Mouse (Mus musculus): ENCODE results near the gene Mtus2. TPM values are rescaled to one million over a fixed set of nuclear protein-coding genes. Genes with fewer than 3 reads are reported as not detected.
A peak's percentile ranks its signal among the peaks of the same experiment; 100 is the strongest.
"Not testable (repeated sequence)": the region's sequence is repeated elsewhere in the genome, so short reads cannot be mapped to it uniquely, and the experiment has no call there.

The Mtus2 gene
- total and polyA plus RNA-seq, 2 experiments from 2014 or later = 35.4 to 45.7 TPM

DNA sequence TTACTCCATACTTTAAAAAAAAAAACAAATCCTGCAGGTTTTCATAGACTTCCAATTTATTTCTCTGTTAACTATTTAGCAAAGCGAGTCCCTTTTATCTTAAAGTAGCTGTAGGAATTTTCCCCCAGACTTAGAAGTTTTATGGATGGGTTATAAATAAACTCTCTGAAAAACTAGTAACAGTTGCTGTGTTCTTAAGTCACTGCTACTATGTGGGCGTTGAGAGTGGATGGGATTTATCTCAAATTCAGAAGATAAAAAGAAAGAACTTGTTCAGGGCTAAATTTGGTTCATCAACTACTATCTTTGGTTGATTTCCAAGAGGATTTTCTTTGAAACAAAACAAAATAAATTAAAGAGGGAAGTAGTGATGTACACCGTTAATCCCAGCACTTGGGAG, 197.6 kb downstream of the Mtus2 start:
- Histone ChIP-seq H3K4me3 (ENCODE audit: low read depth, low read length) (no peak overlapping the region), H3K36me3 (ENCODE audit: insufficient read depth) (no peaks in the 10 kb centered on the region), H3K4me1 (ENCODE audit: insufficient read depth) (0 out of 2 replicates have a peak, but pooled peaks cover 6% of the 10 kb centered on the region), H3K27me3 (ENCODE audit: insufficient read depth, low read length) (no peaks in the 10 kb centered on the region), H3K9ac (no peak overlapping the region), H3K9me3 (ENCODE audit: low read length) (no peaks in the 10 kb centered on the region), H3K27ac (ENCODE audit: low read depth, low read length) (no peak overlapping the region), H3K4me2 (ENCODE audit: low read depth) (no peak overlapping the region)
- WGBS = 81% methylated on average over 3 of the region's 3 CpGs
- no peak for TF ChIP-seq CTCF (IDR thresholded peaks at IDR 0.05; ENCODE audit: low read depth)
- no peak for ATAC-seq
- no peak for DNase-seq

DNA sequence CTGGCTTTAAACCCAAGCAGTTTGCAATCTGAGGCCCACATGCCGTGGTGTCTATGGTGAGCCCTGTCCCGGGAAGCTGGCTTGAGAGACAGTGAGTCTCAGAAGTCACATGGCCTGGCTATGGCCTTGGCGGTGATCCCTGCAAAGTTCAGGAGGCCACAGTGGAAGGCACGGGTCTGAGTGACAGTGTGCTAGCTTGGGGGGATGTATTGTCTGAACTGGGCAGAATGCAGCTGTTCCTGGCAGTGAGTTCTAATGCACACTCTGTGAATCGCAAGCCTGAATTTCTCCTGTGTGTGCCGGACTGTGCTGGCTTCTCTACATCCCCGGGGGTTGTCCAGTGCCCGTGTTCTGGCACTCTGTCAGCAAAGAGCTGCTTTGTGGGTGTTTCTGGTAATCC, 202.2 kb downstream of the Mtus2 start:
- Histone ChIP-seq H3K9me3 (ENCODE audit: low read length) (no peaks in the 10 kb centered on the region), H3K4me2 (ENCODE audit: low read depth) (no peak overlapping the region), H3K36me3 (ENCODE audit: insufficient read depth) (no peaks in the 10 kb centered on the region), H3K9ac (no peak overlapping the region), H3K27ac (ENCODE audit: low read depth, low read length) (no peak overlapping the region), H3K27me3 (ENCODE audit: insufficient read depth, low read length) (no peaks in the 10 kb centered on the region), H3K4me1 (ENCODE audit: insufficient read depth) (no peaks in the 10 kb centered on the region), H3K4me3 (ENCODE audit: low read depth, low read length) (no peak overlapping the region)
- WGBS = 56% methylated on average over 8 of the region's 8 CpGs
- TF ChIP-seq CTCF (IDR thresholded peaks at IDR 0.05; ENCODE audit: low read depth) = no peak
- peak; percentile 47; the same call in 1 of the 2 replicates for ATAC-seq
- no peak for DNase-seq

DNA sequence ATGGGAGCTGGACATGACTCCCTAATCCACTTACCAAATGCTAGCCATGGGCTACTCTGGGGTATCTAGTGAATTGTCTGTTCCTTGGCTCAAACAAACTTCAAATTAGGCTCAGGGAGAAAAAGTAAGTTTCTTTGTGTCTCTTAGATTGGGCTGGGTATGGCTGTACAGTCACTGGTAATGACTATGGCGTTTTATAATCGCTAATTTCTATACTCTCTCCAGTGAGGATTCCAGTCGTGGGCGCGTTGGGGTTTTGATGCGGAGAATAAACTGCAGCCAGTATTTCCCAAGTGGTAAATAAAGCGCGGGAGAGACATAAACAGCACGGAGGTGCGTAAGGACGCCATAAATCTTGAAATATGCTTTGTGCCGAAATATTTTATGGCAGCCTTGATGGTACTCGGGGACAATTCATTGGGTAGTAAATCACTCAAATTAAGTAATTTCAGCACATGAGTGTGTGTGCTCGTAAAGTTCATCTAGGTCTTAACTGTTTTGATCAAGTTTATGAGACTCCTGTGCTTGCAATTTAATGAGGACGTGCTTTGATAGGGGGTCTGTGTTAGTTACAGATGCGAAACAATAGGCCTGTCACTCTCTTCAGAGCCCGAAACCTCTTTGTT, 203.5 kb downstream of the Mtus2 start:
- no peak for TF ChIP-seq CTCF (IDR thresholded peaks at IDR 0.05; ENCODE audit: low read depth)
- no peaks in the 10 kb centered on the region for H3K27me3 ChIP-seq (ENCODE audit: insufficient read depth, low read length)
- ATAC-seq (no peak), DNase-seq (no peak)
- no peaks in the 10 kb centered on the region for H3K9me3 ChIP-seq (ENCODE audit: low read length)
- H3K4me1 ChIP-seq (ENCODE audit: insufficient read depth) = no peaks in the 10 kb centered on the region
- no peak overlapping the region for H3K4me2 ChIP-seq (ENCODE audit: low read depth)
- no peak overlapping the region for H3K9ac ChIP-seq
- no peak overlapping the region for H3K27ac ChIP-seq (ENCODE audit: low read depth, low read length)
- no peaks in the 10 kb centered on the region for H3K36me3 ChIP-seq (ENCODE audit: insufficient read depth)
- WGBS = 89% methylated on average over 17 of the region's 17 CpGs
- H3K4me3 ChIP-seq (ENCODE audit: low read depth, low read length) = no peak overlapping the region

DNA sequence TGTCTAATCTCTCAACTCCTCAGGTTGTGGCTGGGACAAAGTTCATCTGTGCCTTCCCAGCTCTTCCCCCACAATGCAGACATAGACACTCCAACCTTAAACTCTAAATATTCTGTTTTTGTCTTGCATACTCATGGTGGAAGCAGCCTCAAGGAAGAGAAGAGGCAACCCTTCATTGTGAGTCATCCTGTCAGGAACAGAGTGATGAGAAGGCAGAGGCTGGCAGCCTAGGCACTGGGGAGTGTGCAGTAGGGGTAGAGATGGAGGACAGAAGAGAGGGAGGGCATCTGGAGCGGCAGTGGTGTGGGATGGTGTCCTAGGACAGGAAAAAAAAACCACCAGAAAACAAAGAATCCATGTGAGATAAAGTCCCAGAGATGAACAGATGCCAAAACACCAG, 208.0 kb downstream of the Mtus2 start:
- DNase-seq = no peak
- no peak overlapping the region for H3K27ac ChIP-seq (ENCODE audit: low read depth, low read length)
- no peaks in the 10 kb centered on the region for H3K9me3 ChIP-seq (ENCODE audit: low read length)
- no peak overlapping the region for H3K4me2 ChIP-seq (ENCODE audit: low read depth)
- no peak for TF ChIP-seq CTCF (IDR thresholded peaks at IDR 0.05; ENCODE audit: low read depth)
- no peaks in the 10 kb centered on the region for H3K27me3 ChIP-seq (ENCODE audit: insufficient read depth, low read length)
- H3K9ac ChIP-seq = no peak overlapping the region
- H3K4me3 ChIP-seq (ENCODE audit: low read depth, low read length) = no peak overlapping the region
- H3K36me3 ChIP-seq (ENCODE audit: insufficient read depth) = no peaks in the 10 kb centered on the region
- no peak for ATAC-seq
- whole genome bisulfite sequencing = 82% methylated on average over 1 of the region's 1 CpGs
- H3K4me1 ChIP-seq (ENCODE audit: insufficient read depth) = no peaks in the 10 kb centered on the region

DNA sequence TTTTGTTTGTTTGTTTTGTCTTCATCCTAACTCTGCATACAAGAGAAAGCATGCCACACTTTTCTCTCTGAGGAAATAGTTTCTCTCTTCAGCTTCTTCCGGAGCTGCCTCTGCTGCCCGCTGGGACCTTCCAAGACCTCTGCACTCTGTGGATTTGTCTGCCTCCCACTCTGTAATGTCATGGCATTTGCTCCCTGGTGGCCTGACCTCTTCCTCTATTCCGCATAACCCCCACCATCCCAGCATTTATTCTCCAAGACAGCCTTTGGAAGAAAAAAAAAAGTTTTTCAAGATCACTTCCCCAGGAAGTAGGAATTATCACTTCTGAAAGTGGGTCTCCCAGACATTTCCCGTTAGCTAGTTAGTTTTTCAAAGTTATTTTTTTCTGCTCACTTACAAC, 218.0 kb downstream of the Mtus2 start:
- Histone ChIP-seq H3K27me3 (ENCODE audit: insufficient read depth, low read length) (no peaks in the 10 kb centered on the region), H3K4me3 (ENCODE audit: low read depth, low read length) (no peak overlapping the region), H3K36me3 (ENCODE audit: insufficient read depth) (no peaks in the 10 kb centered on the region), H3K4me2 (ENCODE audit: low read depth) (no peak overlapping the region), H3K27ac (ENCODE audit: low read depth, low read length) (no peak overlapping the region), H3K4me1 (ENCODE audit: insufficient read depth) (no peaks in the 10 kb centered on the region), H3K9me3 (ENCODE audit: low read length) (no peaks in the 10 kb centered on the region), H3K9ac (no peak overlapping the region)
- no peak for TF ChIP-seq CTCF (IDR thresholded peaks at IDR 0.05; ENCODE audit: low read depth)
- WGBS = 50% methylated on average over 4 of the region's 4 CpGs
- DNase-seq (no peak), ATAC-seq (no peak)

DNA sequence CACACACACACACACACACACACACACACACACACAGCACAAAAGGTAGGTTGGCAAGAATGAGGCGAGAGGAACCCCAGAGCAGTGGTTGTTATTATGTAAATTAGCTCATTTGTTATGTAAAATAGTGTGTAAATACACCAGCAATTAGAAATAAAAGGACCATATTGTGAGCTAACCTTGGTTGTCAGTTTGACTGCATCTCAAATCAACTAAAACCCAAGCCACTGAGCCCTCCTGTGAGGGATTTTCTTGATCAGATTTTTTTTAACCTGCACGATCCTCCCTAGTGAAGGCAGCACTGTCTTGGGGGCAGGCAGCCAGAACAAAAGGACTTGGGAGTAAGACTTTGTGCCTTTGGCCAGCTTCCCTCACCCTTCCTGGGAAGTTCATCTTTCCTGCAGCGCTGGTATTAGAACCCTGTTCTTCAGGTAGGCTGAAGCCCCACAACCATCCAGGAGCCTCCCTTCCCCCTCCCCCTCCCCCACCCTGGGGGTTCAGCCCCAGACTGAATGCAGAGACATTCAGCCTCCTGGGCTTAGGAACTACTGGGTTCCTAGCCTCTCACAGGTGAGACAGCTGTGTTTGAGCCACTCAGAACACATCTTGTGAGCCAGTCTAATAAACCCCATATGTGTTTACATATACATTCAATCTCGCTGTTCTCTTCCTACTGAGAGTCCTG, 218.8 kb downstream of the Mtus2 start:
- ATAC-seq = no peak; the same call in 1 of the 2 replicates
- Histone ChIP-seq H3K27me3 (ENCODE audit: insufficient read depth, low read length) (no peaks in the 10 kb centered on the region), H3K9me3 (ENCODE audit: low read length) (no peaks in the 10 kb centered on the region), H3K4me1 (ENCODE audit: insufficient read depth) (no peaks in the 10 kb centered on the region), H3K36me3 (ENCODE audit: insufficient read depth) (no peaks in the 10 kb centered on the region), H3K4me2 (ENCODE audit: low read depth) (no peak overlapping the region), H3K27ac (ENCODE audit: low read depth, low read length) (no peak overlapping the region), H3K9ac (no peak overlapping the region), H3K4me3 (ENCODE audit: low read depth, low read length) (no peak overlapping the region)
- WGBS = 27% methylated on average over 4 of the region's 4 CpGs
- DNase-seq = no peak
- TF ChIP-seq CTCF (IDR thresholded peaks at IDR 0.05; ENCODE audit: low read depth) = no peak

DNA sequence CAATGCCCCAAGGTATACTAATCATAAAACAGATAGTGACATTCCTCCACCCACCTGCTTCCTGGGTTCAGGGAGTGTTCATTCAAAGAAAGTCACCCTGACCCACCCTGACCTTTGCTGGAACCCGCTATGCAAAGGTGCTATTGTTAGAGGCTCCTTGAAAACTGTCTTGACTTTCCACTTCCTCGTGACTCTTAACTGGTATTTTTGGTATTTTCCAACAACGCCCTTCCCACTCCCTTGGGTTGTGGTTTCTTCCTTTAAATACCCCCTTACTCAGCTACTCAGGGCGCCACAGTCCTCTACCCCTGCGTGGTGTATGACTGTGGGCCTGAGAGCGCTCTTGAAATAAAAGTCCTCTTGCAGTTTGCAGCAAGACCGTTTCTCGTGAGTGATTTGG, 219.4 kb downstream of the Mtus2 start:
- ATAC-seq; H3K9ac ChIP-seq; H3K4me1 ChIP-seq (ENCODE audit: insufficient read depth); DNase-seq; H3K4me2 ChIP-seq (ENCODE audit: low read depth); H3K9me3 ChIP-seq (ENCODE audit: low read length); H3K4me3 ChIP-seq (ENCODE audit: low read depth, low read length); H3K27me3 ChIP-seq (ENCODE audit: insufficient read depth, low read length); H3K36me3 ChIP-seq (ENCODE audit: insufficient read depth); H3K27ac ChIP-seq (ENCODE audit: low read depth, low read length): not testable (repeated sequence)
- WGBS = 94% methylated on average over 8 of the region's 8 CpGs

All from forebrain, postnatal 0 days (tissue).